Mouse (Mus musculus) stomach, embryonic 15.5 days (tissue): ENCODE measurements around the gene Hic1. TPM values are rescaled to one million over a fixed set of nuclear protein-coding genes. Genes with fewer than 3 reads are reported as not detected.
A peak's percentile ranks its signal among the peaks of the same experiment; 100 is the strongest.

Source experiments
- ATAC-seq: fragments of 200-750 bp; cut with Nextera tagmentation; 2 replicates; pipeline ENCODE4 v1.8.0; 2017; ENCODE audit warnings: low read depth, moderate number of reproducible peaks, moderate TSS enrichment; ENCODE audit not compliant: insufficient read depth, low FRiP score
- H3K27ac ChIP-seq: fragments of 300-500 bp; sonication (generic); 2 replicates; pipeline ENCODE4 v1.5.1; 2015; ENCODE audit warnings: mild to moderate bottlenecking, inconsistent platforms
- H3K27me3 ChIP-seq: fragments of 300-500 bp; sonication (generic); replicated peaks from 2 replicates; pipeline ENCODE4 v1.6.1; 2015; ENCODE audit warnings: inconsistent platforms
- H3K36me3 ChIP-seq: fragments of 300-500 bp; sonication (generic); 2 replicates; pipeline ENCODE4 v1.6.1; 2015; ENCODE audit warnings: inconsistent platforms
- H3K4me1 ChIP-seq: fragments of 300-500 bp; sonication (generic); 2 replicates; pipeline ENCODE4 v1.6.1; 2015; ENCODE audit warnings: inconsistent platforms
- H3K4me2 ChIP-seq: fragments of 300-500 bp; sonication (generic); 2 replicates; pipeline ENCODE4 v1.6.1; 2015; ENCODE audit warnings: mild to moderate bottlenecking, inconsistent platforms
- H3K4me3 ChIP-seq: fragments of 300-500 bp; sonication (generic); replicated peaks from 2 replicates; pipeline ENCODE4 v1.5.1; 2015; ENCODE audit warnings: inconsistent platforms
- H3K9ac ChIP-seq: fragments of 300-500 bp; sonication (generic); 2 replicates; pipeline ENCODE4 v1.6.1; 2015; ENCODE audit warnings: inconsistent platforms
- H3K9me3 ChIP-seq: fragments of 300-500 bp; sonication (generic); 2 replicates; pipeline ENCODE4 v1.6.1; 2016; ENCODE audit warnings: inconsistent platforms
- WGBS: fragments of 180-500 bp; shearing (Covaris S2); methylation state at CpG from one replicate; pipeline ENCODE4 v1.1.7; 2015; 5-methylcytosine and 5-hydroxymethylcytosine counted together
- polyA plus RNA-seq: library from polyadenylated mRNA; unstranded; fragments of >200 nt; fragmentation: Nextera tagmentation; extraction: Ambion mirVana; gene quantifications from 2 replicates; pipeline ENCODE4 v1.2.1, GENCODE M21; 2015

Hic1 gene
- polyA plus RNA-seq, 1 experiment from 2014 or later: 25.3 TPM

DNA sequence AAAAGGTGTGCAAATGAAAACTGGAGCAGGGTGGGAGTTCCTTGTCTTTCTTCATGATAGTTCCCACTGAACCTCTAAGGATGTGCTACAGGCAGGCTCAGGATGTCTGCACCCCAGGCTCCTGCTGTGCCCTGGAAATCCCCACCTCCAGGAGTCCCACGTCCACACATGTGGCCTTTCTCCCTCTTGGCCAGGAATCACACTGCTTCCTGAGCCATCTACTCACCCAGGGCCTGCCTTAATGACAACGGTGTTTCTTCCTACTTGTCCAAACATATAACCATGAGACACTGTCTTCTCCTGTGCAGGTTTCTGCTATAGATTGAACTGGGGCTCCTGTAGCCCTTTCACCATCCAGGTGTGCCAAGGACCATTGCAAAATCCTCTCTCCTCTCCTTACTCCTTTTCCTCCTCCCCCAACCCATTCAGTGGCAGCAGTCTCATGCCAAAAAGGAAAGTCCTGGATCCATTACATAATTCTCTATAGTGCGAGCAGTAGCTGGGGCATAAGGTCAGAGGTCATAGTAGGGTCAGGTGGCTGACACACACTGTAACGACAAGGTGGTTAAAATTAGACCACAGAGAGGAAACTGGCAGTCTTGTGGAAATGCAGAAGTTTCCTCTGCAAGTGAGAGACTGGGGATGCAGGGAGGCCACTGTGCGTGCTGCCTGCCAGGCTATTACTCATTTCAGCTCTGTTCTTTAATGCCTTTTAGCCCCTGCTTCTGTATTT lies 32.5 kb downstream of the Hic1 start:
- no peak overlapping the region for H3K4me2 ChIP-seq
- H3K9ac ChIP-seq: no peak overlapping the region
- no peak for ATAC-seq
- no peak overlapping the region for H3K4me3 ChIP-seq
- peaks cover 57% of the 10 kb centered on the region for H3K4me1 ChIP-seq
- WGBS: 40% methylated on average over 5 of the region's 5 CpGs
- no peaks in the 10 kb centered on the region for H3K9me3 ChIP-seq
- H3K27ac ChIP-seq: peak overlapping the region; percentile 19
- no peaks in the 10 kb centered on the region for H3K36me3 ChIP-seq
- no peaks in the 10 kb centered on the region for H3K27me3 ChIP-seq

DNA sequence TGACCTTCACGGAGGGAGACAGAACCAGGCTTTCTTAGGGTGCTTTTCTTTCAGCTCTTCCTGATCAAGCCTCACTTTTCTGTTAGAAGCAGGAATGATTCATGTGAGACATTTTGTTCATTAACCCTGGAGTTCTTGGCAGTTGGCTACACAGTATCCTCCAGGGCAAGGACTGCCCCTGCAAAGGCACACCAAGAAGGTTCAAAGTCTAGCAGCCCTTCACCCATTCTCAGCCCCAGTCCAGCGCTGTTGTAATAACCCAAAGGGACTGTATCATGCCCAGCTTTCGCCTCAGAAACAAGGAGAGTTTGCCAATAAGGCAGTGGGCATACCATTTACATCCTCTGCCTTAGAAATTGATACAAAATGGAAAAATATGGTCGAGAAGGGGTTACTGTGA lies 34.0 kb downstream of the Hic1 start:
- Histone ChIP-seq H3K27ac (no peak overlapping the region), H3K4me3 (no peak overlapping the region), H3K27me3 (no peaks in the 10 kb centered on the region), H3K4me1 (peaks cover 43% of the 10 kb centered on the region), H3K36me3 (no peaks in the 10 kb centered on the region), H3K4me2 (no peak overlapping the region), H3K9me3 (no peaks in the 10 kb centered on the region), H3K9ac (no peak overlapping the region)
- 90% methylated on average over 4 of the region's 4 CpGs for WGBS
- ATAC-seq: no peak

- H3K9me3 ChIP-seq: no peaks in the 10 kb centered on the region
- no peaks in the 10 kb centered on the region for H3K36me3 ChIP-seq
- peaks cover 35% of the 10 kb centered on the region for H3K4me1 ChIP-seq
- H3K27me3 ChIP-seq: no peaks in the 10 kb centered on the region
- no peak overlapping the region for H3K9ac ChIP-seq
- H3K27ac ChIP-seq: peak overlapping the region; percentile 52; the same call in 1 of the 2 replicates
- H3K4me3 ChIP-seq: no peak overlapping the region
- WGBS: 70% methylated on average over 5 of the region's 5 CpGs
- H3K4me2 ChIP-seq: no peak overlapping the region
- ATAC-seq: no peak
Measured at GRCm38 (mm10) chr11:75134485-75135068, 34.7 kb downstream of the Hic1 start.

- 6% methylated on average over 2 of the region's 2 CpGs for WGBS
- Histone ChIP-seq H3K4me2 (no peak overlapping the region), H3K4me1 (peaks cover 29% of the 10 kb centered on the region), H3K27ac (peak overlapping the region; percentile 52), H3K4me3 (no peak overlapping the region), H3K36me3 (no peaks in the 10 kb centered on the region), H3K27me3 (no peaks in the 10 kb centered on the region), H3K9ac (no peak overlapping the region), H3K9me3 (no peaks in the 10 kb centered on the region)
- no peak; the same call in 1 of the 2 replicates for ATAC-seq
Measured at GRCm38 (mm10) chr11:75133951-75134350, 35.4 kb downstream of the Hic1 start.

GRCm38 (mm10) chr11:75133391-75133790 lies 35.9 kb downstream of the Hic1 start:
- peak overlapping the region; percentile 52 for H3K27ac ChIP-seq
- no peak overlapping the region for H3K9ac ChIP-seq
- H3K4me3 ChIP-seq: no peak overlapping the region
- no peak overlapping the region for H3K4me2 ChIP-seq
- no peak for ATAC-seq
- peaks cover 23% of the 10 kb centered on the region for H3K4me1 ChIP-seq
- H3K27me3 ChIP-seq: no peaks in the 10 kb centered on the region
- H3K9me3 ChIP-seq: no peaks in the 10 kb centered on the region
- H3K36me3 ChIP-seq: no peaks in the 10 kb centered on the region
- WGBS: 85% methylated on average over 5 of the region's 5 CpGs

DNA sequence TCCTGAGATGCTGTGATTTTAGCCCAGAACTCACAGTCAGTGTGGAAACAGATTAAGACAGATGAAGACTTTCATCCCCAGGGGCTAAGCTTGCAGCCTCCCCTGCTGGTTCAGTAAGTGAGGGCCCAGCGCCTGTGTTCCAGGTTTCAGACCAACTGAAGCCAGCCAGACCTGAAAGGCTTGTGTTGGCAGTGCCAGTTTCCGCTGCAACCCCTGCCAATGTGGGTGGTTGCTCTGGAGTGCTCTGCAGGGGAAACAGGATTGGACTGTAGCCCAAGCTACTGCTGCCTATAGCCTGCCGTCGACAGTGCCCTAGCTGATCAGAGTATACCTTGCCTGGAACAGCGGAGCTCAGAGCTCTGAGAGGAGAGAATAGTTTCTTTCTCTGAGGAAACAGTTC lies 37.0 kb downstream of the Hic1 start:
- Histone ChIP-seq H3K9ac (no peak overlapping the region), H3K36me3 (no peaks in the 10 kb centered on the region), H3K4me3 (no peak overlapping the region), H3K27me3 (no peaks in the 10 kb centered on the region), H3K4me1 (peaks cover 19% of the 10 kb centered on the region), H3K9me3 (no peaks in the 10 kb centered on the region), H3K4me2 (no peak overlapping the region), H3K27ac (0 out of 2 replicates have a peak overlapping the region, but pooled peaks have one; percentile 2)
- no peak for ATAC-seq
- WGBS: 77% methylated on average over 5 of the region's 5 CpGs

DNA sequence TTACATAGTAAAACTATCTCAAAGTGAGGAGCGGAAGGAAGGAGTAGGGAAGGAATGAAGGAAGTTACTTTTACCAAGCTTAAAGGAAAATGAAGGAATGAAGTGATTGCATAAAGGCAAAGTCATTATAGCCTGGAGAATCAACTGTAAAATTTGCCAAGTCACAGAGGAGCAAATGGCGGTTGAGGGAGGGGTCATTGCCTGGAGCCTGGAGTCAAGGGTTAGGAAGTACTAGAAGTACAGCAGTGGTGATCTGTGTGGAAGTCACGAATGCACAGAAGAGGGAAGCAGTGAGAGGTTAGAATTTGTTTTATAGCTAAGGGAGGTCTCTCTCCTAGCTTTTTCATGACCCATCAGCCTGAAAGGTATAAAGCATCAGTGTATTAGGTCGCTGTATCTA lies 38.0 kb downstream of the Hic1 start:
- Histone ChIP-seq H3K4me2 (no peak overlapping the region), H3K4me1 (peaks cover 11% of the 10 kb centered on the region), H3K27me3 (no peaks in the 10 kb centered on the region), H3K36me3 (no peaks in the 10 kb centered on the region), H3K27ac (no peak overlapping the region), H3K9ac (no peak overlapping the region), H3K4me3 (no peak overlapping the region), H3K9me3 (no peaks in the 10 kb centered on the region)
- 78% methylated on average over 4 of the region's 4 CpGs for WGBS
- no peak for ATAC-seq

DNA sequence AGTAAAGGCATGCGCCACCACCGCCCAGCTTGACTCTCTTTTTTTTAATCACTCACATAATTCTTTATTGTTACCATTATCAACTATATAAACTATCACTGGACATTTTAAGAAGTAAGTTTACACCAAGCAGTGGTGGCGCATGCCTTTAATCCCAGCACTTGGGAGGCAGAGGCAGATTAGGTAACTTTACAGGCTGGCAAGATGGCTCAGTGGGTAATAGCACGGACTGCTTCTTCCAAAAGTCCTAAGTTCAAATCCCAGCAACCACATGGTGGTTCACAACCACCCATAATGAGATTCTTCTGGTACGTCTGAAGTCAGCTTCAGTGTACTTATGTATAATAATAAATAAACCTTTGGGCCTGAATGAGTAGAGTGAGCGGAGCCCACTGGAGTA lies 39.8 kb downstream of the Hic1 start:
- WGBS: 93% methylated on average over 6 of the region's 6 CpGs
- no peaks in the 10 kb centered on the region for H3K9me3 ChIP-seq

GRCm38 (mm10) chr11:75126384-75126783 lies 42.9 kb downstream of the Hic1 start:
- 89% methylated on average over 3 of the region's 3 CpGs for WGBS
- H3K4me1 ChIP-seq: no peaks in the 10 kb centered on the region
- no peaks in the 10 kb centered on the region for H3K27me3 ChIP-seq
- H3K4me3 ChIP-seq: no peak overlapping the region
- no peak overlapping the region for H3K27ac ChIP-seq
- no peak overlapping the region for H3K4me2 ChIP-seq
- H3K9ac ChIP-seq: no peak overlapping the region
- no peaks in the 10 kb centered on the region for H3K36me3 ChIP-seq
- no peaks in the 10 kb centered on the region for H3K9me3 ChIP-seq
- no peak for ATAC-seq

More for the DNA sequence above, 39.8 kb downstream of the Hic1 start:
- Histone ChIP-seq H3K4me2 (no peak overlapping the region), H3K27me3 (no peaks in the 10 kb centered on the region), H3K9ac (no peak overlapping the region), H3K36me3 (no peaks in the 10 kb centered on the region), H3K4me1 (peaks cover 10% of the 10 kb centered on the region), H3K27ac (no peak overlapping the region), H3K4me3 (no peak overlapping the region)
- ATAC-seq: no peak

DNA sequence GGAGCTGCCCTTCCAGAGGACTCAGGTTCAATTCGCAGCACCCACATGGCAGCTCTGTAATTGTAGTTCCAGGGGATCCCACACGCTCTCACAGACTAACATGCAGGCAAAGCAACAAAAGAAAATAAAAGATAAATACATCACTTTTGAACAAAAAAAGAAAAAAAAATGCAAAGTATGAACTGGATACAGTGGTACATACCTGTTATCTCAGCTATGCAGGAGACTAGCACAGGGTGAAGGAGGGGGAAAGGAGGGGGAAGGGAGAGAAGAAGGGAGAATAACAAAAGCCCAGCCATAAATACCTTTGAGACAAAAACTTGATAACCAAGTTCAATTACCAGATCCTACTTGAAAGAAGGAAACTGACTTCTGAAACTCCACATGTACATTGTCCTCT lies 44.9 kb downstream of the Hic1 start:
- Histone ChIP-seq H3K36me3 (no peaks in the 10 kb centered on the region), H3K9me3 (no peaks in the 10 kb centered on the region), H3K27me3 (no peaks in the 10 kb centered on the region), H3K27ac (no peak overlapping the region), H3K4me2 (no peak overlapping the region), H3K4me1 (no peaks in the 10 kb centered on the region), H3K4me3 (no peak overlapping the region), H3K9ac (no peak overlapping the region)
- WGBS: 81% methylated on average over 2 of the region's 2 CpGs
- ATAC-seq: no peak

DNA sequence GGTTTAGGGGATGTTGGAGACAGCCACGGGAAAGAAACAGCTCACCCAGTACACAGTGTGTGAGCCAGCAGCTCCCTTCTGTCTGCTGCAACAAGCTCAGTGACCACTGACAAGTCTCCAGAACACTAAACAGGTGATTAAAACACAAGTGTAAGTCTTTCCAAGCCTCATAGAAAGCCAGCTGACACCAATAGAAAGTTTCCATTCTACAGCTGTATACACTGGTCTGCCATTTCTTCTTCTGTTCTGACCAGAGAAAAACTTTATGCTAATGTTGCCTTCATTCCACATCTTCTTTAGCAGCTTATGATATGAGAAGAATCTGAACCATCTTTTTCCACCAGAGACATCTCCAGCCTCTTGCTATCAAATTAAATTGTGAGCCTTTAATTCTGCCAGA lies 48.0 kb downstream of the Hic1 start:
- Histone ChIP-seq H3K4me1 (no peaks in the 10 kb centered on the region), H3K4me3 (no peak overlapping the region), H3K9ac (no peak overlapping the region), H3K27ac (no peak overlapping the region), H3K9me3 (no peaks in the 10 kb centered on the region), H3K4me2 (no peak overlapping the region), H3K27me3 (no peaks in the 10 kb centered on the region), H3K36me3 (no peaks in the 10 kb centered on the region)
- no peak for ATAC-seq
- WGBS: 55% methylated on average over 1 of the region's 1 CpGs

DNA sequence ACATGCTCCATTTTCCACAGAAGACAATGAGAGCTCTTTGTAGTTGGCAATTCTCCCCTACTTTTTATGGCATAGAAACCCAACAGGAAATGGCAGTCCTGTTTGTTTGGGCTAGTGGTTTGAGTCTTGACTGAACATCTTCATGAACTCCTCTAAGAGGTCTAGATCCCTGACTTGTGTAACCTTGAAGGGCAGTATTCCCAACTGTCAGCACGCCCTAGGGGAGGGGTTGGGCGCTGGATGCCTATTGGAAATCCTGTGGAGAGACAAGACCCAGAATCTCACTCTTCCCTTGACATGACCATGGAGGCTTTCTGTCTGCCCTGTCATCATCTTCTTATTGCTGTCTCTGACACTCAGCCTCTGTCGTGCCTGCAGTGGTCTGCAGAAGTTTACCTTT lies 49.5 kb downstream of the Hic1 start:
- H3K36me3 ChIP-seq: no peaks in the 10 kb centered on the region
- H3K4me1 ChIP-seq: no peaks in the 10 kb centered on the region
- WGBS: 74% methylated on average over 3 of the region's 3 CpGs
- no peak overlapping the region for H3K9ac ChIP-seq
- no peak overlapping the region for H3K4me3 ChIP-seq
- H3K9me3 ChIP-seq: no peaks in the 10 kb centered on the region
- H3K27ac ChIP-seq: no peak overlapping the region
- H3K4me2 ChIP-seq: no peak overlapping the region
- H3K27me3 ChIP-seq: no peaks in the 10 kb centered on the region
- no peak for ATAC-seq
